Mouse (Mus musculus) forebrain, embryonic 16.5 days (tissue): ENCODE measurements around the gene March1. TPM values are rescaled to one million over a fixed set of nuclear protein-coding genes. Genes with fewer than 3 reads are reported as not detected.

Source experiments
- ATAC-seq: fragments of 200-750 bp; cut with Nextera tagmentation; 2 replicates; pipeline ENCODE4 v1.8.0; 2017; ENCODE audit warnings: mild to moderate bottlenecking, moderate library complexity
- H3K27ac ChIP-seq: fragments of 300-500 bp; sonication (generic); 2 replicates; pipeline ENCODE4 v1.5.1; 2014; ENCODE audit warnings: low read length, control low read depth
- H3K27me3 ChIP-seq: fragments of 300-500 bp; sonication (generic); replicated peaks from 2 replicates; pipeline ENCODE4 v1.6.1; 2014; ENCODE audit warnings: low read length; ENCODE audit not compliant: control insufficient read depth, insufficient read depth
- H3K36me3 ChIP-seq: fragments of 300-500 bp; sonication (generic); 2 replicates; pipeline ENCODE4 v1.6.1; 2014; ENCODE audit not compliant: control insufficient read depth, insufficient read depth
- H3K4me1 ChIP-seq: fragments of 300-500 bp; sonication (generic); replicated peaks from 2 replicates; pipeline ENCODE4 v1.6.1; 2014; ENCODE audit warnings: low read length; ENCODE audit not compliant: control insufficient read depth, insufficient read depth
- H3K4me2 ChIP-seq: fragments of 300-500 bp; sonication (generic); 2 replicates; pipeline ENCODE4 v1.6.1; 2014; ENCODE audit warnings: mild to moderate bottlenecking, low read length, control low read depth
- H3K4me3 ChIP-seq: fragments of 300-500 bp; sonication (generic); replicated peaks from 2 replicates; pipeline ENCODE4 v1.5.1; 2014; ENCODE audit warnings: mild to moderate bottlenecking, low read length, control low read depth
- H3K9ac ChIP-seq: fragments of 300-500 bp; sonication (generic); replicated peaks from 2 replicates; pipeline ENCODE4 v1.6.1; 2014; ENCODE audit warnings: low read depth, low read length, control low read depth
- H3K9me3 ChIP-seq: fragments of 300-500 bp; sonication (generic); 2 replicates; pipeline ENCODE4 v1.6.1; 2016; ENCODE audit warnings: low read length; ENCODE audit not compliant: control insufficient read depth
- WGBS: fragments of 180-500 bp; shearing (Covaris S2); extraction: QIAGEN DNeasy Blood & Tissue Kit; methylation state at CpG from one replicate; pipeline ENCODE4 v1.1.7; 2014; 5-methylcytosine and 5-hydroxymethylcytosine counted together
- polyA plus RNA-seq: library from polyadenylated mRNA; unstranded; fragments of >200 nt; fragmentation: Nextera tagmentation; extraction: Ambion mirVana; gene quantifications from 2 replicates; pipeline ENCODE4 v1.2.1, GENCODE M21; 2015

March1 gene
- polyA plus RNA-seq, 1 experiment from 2014 or later, result 38.1 TPM

DNA sequence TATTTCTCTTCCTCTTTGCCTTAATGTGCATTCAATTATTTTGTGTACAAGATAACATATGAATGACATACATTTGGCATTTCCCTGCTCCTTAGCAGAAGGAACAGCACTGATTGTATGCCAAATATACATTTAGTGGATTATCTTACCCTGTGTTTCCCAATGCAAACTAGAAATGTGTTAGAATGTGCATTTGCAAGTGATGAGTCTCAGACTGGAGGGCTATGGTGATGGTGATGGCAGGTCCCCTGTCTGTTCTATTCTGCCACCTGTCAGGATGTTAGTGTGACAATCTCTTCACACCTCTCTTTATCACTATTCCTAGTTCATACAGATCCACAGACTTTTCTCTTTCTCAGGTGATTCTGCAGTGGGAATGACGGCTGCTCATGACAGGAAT, 480.4 kb downstream of the March1 start:
- H3K4me1 ChIP-seq, result no peaks in the 10 kb centered on the region
- H3K36me3 ChIP-seq, result no peaks in the 10 kb centered on the region

GRCm38 (mm10) chr8:66119294-66119693, 501.6 kb downstream of the March1 start:
- Histone ChIP-seq H3K36me3 (no peaks in the 10 kb centered on the region), H3K4me3 (no peak overlapping the region), H3K4me2 (no peak overlapping the region), H3K9me3 (no peaks in the 10 kb centered on the region), H3K4me1 (no peaks in the 10 kb centered on the region), H3K27me3 (no peaks in the 10 kb centered on the region), H3K27ac (no peak overlapping the region), H3K9ac (no peak overlapping the region)
- WGBS, result 56% methylated on average over 2 of the region's 2 CpGs
- ATAC-seq, result no peak

More for the DNA sequence above, 480.4 kb downstream of the March1 start:
- no peaks in the 10 kb centered on the region for H3K9me3 ChIP-seq
- WGBS, result 66% methylated on average over 1 of the region's 1 CpGs
- no peak overlapping the region for H3K9ac ChIP-seq
- H3K27me3 ChIP-seq, result no peaks in the 10 kb centered on the region
- H3K4me3 ChIP-seq, result no peak overlapping the region
- H3K4me2 ChIP-seq, result no peak overlapping the region
- no peak overlapping the region for H3K27ac ChIP-seq
- ATAC-seq, result peak; percentile 67

GRCm38 (mm10) chr8:66159648-66160047, 541.9 kb downstream of the March1 start:
- H3K4me2 ChIP-seq, result no peak overlapping the region
- no peaks in the 10 kb centered on the region for H3K36me3 ChIP-seq
- no peak overlapping the region for H3K9ac ChIP-seq
- no peak overlapping the region for H3K4me3 ChIP-seq
- 87% methylated on average over 1 of the region's 1 CpGs for WGBS
- no peak overlapping the region for H3K27ac ChIP-seq
- no peaks in the 10 kb centered on the region for H3K27me3 ChIP-seq
- H3K9me3 ChIP-seq, result no peaks in the 10 kb centered on the region
- no peak for ATAC-seq
- no peaks in the 10 kb centered on the region for H3K4me1 ChIP-seq

DNA sequence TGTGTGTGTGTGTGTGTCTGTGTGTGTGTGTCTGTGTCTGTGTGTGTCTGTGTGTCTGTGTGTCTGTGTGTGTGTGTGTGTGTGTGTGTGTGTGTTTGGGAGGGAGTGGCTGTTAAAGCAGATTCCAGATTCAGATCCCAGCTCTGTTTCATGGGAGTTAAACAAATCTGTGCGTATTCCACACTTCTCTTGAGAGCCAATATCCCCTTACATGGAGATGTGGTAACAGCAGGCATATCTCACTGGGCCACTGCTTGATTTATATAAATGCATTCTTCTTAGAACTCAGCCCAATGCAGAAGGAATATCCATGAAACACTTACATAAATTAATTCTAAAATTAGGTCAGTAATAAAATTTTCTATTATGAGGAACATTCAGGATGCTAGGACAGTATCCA, 549.1 kb downstream of the March1 start:
- Histone ChIP-seq H3K9ac (no peak overlapping the region), H3K27me3 (no peaks in the 10 kb centered on the region), H3K27ac (no peak overlapping the region), H3K9me3 (no peaks in the 10 kb centered on the region), H3K4me3 (no peak overlapping the region), H3K4me1 (no peaks in the 10 kb centered on the region), H3K36me3 (no peaks in the 10 kb centered on the region), H3K4me2 (no peak overlapping the region)
- WGBS, result 72% methylated on average over 1 of the region's 1 CpGs
- ATAC-seq, result no peak; the same call in 1 of the 2 replicates

DNA sequence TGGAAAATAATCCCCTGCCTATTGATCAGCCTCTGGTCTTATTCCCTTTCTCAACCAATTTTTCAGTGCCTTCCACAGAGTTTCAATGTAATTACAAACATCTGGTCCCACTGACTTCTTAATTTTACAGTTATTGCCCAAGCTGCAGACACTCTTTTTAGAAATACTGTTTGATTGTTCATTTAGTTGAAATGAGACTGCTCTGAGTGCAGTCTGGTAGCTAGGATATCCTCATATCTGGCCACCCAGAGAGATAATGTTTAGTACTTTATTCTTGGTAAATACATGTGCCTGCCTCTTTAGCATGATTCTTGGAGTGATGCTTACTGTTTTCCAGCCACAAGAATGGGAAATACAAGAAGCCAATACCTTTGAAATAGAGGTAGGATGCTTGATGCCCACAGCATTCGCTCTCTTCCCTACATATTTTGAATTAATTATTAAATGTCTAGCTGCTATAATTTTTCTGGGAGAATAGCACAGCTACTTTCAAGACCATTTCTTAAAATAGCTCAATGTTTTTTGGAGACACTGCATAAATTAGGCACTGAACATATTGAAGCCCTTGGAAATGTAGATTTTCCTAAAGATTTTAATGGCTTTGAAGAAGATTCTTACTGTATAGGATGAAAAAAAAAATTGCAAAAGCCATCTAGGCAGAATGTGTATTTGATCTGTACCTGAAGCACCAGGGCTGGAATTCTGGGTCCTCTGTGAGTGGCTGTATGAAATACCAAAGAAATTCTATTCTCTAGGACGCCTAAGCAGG, 549.9 kb downstream of the March1 start:
- no peak overlapping the region; the same call in 1 of the 2 replicates for H3K27ac ChIP-seq
- no peak overlapping the region for H3K4me3 ChIP-seq
- ATAC-seq, result peak; percentile 50; the same call in 1 of the 2 replicates
- no peaks in the 10 kb centered on the region for H3K36me3 ChIP-seq
- no peaks in the 10 kb centered on the region for H3K27me3 ChIP-seq
- no peak overlapping the region for H3K4me2 ChIP-seq
- H3K4me1 ChIP-seq, result no peaks in the 10 kb centered on the region
- no peaks in the 10 kb centered on the region for H3K9me3 ChIP-seq
- WGBS, result 80% methylated on average over 2 of the region's 2 CpGs
- no peak overlapping the region for H3K9ac ChIP-seq

DNA sequence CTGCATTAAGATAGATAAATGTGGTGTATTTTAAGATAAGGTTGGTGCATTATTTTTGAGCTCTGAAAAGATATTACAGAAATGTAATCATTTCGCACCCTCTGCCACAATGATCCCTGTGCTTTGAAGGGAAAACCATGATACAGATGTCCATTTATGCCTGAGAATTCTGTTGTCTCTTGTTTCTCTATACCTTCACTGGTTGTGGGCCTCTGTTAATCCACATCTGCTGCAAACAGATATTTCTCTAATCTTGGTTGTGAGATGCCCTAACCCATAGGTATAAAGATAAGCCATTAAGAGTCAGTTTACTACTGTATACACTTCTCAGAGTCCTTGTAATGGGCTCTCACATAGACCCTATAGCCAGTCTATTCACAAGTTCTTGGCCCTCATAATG, 561.6 kb downstream of the March1 start:
- Histone ChIP-seq H3K9me3 (no peaks in the 10 kb centered on the region), H3K27ac (no peak overlapping the region), H3K36me3 (no peaks in the 10 kb centered on the region), H3K4me3 (no peak overlapping the region), H3K9ac (no peak overlapping the region), H3K27me3 (no peaks in the 10 kb centered on the region), H3K4me1 (no peaks in the 10 kb centered on the region; the same call in 1 of the 2 replicates), H3K4me2 (no peak overlapping the region)
- 100% methylated on average over 1 of the region's 1 CpGs for WGBS
- no peak for ATAC-seq

DNA sequence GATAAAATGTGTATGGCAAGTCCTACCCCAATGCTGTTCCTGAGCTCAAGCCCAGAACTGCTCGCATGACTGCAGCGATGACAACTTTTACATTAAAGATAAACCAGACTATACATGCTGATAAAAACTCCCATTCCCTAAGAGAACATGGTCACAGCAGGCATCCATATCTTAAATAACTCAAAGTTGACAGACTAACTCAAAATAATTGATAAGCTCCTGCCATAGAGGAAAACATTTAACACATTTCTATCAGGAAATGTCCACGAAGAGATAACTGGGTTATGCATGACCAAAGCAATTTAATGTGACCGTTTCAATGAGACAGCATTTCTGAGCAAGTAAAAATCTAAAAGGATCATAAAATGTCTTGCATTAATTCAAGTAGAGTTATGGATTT, 563.6 kb downstream of the March1 start:
- Histone ChIP-seq H3K27ac (no peak overlapping the region), H3K4me3 (no peak overlapping the region), H3K4me2 (no peak overlapping the region), H3K9ac (no peak overlapping the region), H3K9me3 (no peaks in the 10 kb centered on the region), H3K27me3 (no peaks in the 10 kb centered on the region), H3K36me3 (no peaks in the 10 kb centered on the region), H3K4me1 (no peaks in the 10 kb centered on the region; the same call in 1 of the 2 replicates)
- WGBS, result 89% methylated on average over 4 of the region's 4 CpGs
- ATAC-seq, result no peak

GRCm38 (mm10) chr8:66182257-66182656, 564.6 kb downstream of the March1 start:
- no peak for ATAC-seq
- Histone ChIP-seq H3K4me3 (no peak overlapping the region), H3K4me1 (no peaks in the 10 kb centered on the region; the same call in 1 of the 2 replicates), H3K9ac (no peak overlapping the region), H3K27ac (no peak overlapping the region), H3K9me3 (no peaks in the 10 kb centered on the region), H3K27me3 (no peaks in the 10 kb centered on the region), H3K36me3 (no peaks in the 10 kb centered on the region), H3K4me2 (no peak overlapping the region)
- WGBS, result 83% methylated on average over 3 of the region's 3 CpGs

DNA sequence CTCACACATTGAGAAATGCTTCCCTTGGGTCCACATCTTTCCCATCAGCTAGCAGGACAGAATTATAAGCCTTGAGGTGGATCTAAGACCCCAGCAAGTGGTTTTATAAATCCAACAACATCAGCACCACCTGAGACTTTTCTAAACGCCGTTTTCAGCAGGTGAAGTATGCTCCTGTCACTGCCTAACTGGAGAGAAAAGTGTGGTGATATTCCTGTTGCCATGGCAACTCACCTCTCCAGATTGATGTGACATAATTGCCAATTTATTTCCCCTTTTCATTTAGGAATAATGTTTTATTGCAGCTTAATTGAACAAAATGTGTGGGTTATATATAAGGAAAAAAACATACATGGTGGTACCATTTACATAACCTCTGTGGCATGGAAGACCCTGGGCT, 565.8 kb downstream of the March1 start:
- WGBS, result 53% methylated on average over 2 of the region's 2 CpGs
- peak; percentile 64; the same call in 1 of the 2 replicates for ATAC-seq

More for the DNA sequence above, 565.8 kb downstream of the March1 start:
- no peak overlapping the region for H3K9ac ChIP-seq
- H3K36me3 ChIP-seq, result no peaks in the 10 kb centered on the region
- H3K4me2 ChIP-seq, result no peak overlapping the region
- no peak overlapping the region for H3K4me3 ChIP-seq
- H3K9me3 ChIP-seq, result no peaks in the 10 kb centered on the region
- H3K27ac ChIP-seq, result no peak overlapping the region
- H3K4me1 ChIP-seq, result no peaks in the 10 kb centered on the region; the same call in 1 of the 2 replicates
- no peaks in the 10 kb centered on the region for H3K27me3 ChIP-seq
